Mouse (Mus musculus) R1 (cell line): ENCODE measurements around the gene Slc6a5.
A peak's percentile ranks its signal among the peaks of the same experiment; 100 is the strongest.

Experiments
- DNase-seq: peaks from one replicate; pipeline ENCODE4 v3.0.0-alpha.2; 2018; ENCODE audit warnings: low read depth, low spot score

The Slc6a5 gene

GRCm38 (mm10) chr7:49909850-49910249 lies at the start of gene Slc6a5:
Gene Slc6a5 (plus strand): TSS chr7:49910146.
- no peak for DNase-seq

- DNase-seq, result no peak
These were observed 48.8 kb upstream of the Slc6a5 start for GRCm38 (mm10) chr7:49861196-49861595.

GRCm38 (mm10) chr7:49863753-49864152 lies 46.2 kb upstream of the Slc6a5 start:
- peak; percentile 70 for DNase-seq

GRCm38 (mm10) chr7:49869656-49870055 lies 40.3 kb upstream of the Slc6a5 start:
- no peak for DNase-seq

- DNase-seq, result no peak
These were observed 39.7 kb upstream of the Slc6a5 start for GRCm38 (mm10) chr7:49870276-49870675.

- peak; percentile 70 for DNase-seq
These were observed 32.6 kb upstream of the Slc6a5 start for GRCm38 (mm10) chr7:49877307-49877706.

- no peak for DNase-seq
These were observed 30.9 kb upstream of the Slc6a5 start for GRCm38 (mm10) chr7:49879051-49879450.

- DNase-seq, result no peak
These were observed 29.8 kb upstream of the Slc6a5 start for GRCm38 (mm10) chr7:49879998-49880707.

GRCm38 (mm10) chr7:49882288-49882687 lies 27.7 kb upstream of the Slc6a5 start:
- DNase-seq, result no peak

- DNase-seq, result no peak
These were observed 27.1 kb upstream of the Slc6a5 start for GRCm38 (mm10) chr7:49882694-49883389.

- DNase-seq, result no peak
These were observed 22.1 kb upstream of the Slc6a5 start for GRCm38 (mm10) chr7:49887776-49888390.

- DNase-seq, result no peak
These were observed 15.2 kb upstream of the Slc6a5 start for GRCm38 (mm10) chr7:49894786-49895185.

- no peak for DNase-seq
These were observed 14.7 kb upstream of the Slc6a5 start for GRCm38 (mm10) chr7:49895296-49895695.

GRCm38 (mm10) chr7:49902003-49902552 lies 7.9 kb upstream of the Slc6a5 start:
- DNase-seq, result no peak

GRCm38 (mm10) chr7:49907191-49908171 lies 2.5 kb upstream of the Slc6a5 start:
- no peak for DNase-seq

- DNase-seq, result no peak
These were observed 1.6 kb upstream of the Slc6a5 start for GRCm38 (mm10) chr7:49908181-49908855.

GRCm38 (mm10) chr7:49908990-49909411 lies 945 bp upstream of the Slc6a5 start:
- peak; percentile 24 for DNase-seq

GRCm38 (mm10) chr7:49910361-49910760 lies 415 bp downstream of the Slc6a5 start:
- DNase-seq, result peak; percentile 87

- DNase-seq, result no peak
These were observed 1.4 kb downstream of the Slc6a5 start for GRCm38 (mm10) chr7:49911147-49911946.

- no peak for DNase-seq
These were observed 2.0 kb downstream of the Slc6a5 start for GRCm38 (mm10) chr7:49911947-49912262.
